Mouse (Mus musculus): ENCODE measurements at regions not wholly inside any gene's neighbourhood (a gene's known extent, or its start where the extent isn't known, plus 50 kb on each side); places are given as distances from the start of the nearest gene placed in this dataset.

DNA sequence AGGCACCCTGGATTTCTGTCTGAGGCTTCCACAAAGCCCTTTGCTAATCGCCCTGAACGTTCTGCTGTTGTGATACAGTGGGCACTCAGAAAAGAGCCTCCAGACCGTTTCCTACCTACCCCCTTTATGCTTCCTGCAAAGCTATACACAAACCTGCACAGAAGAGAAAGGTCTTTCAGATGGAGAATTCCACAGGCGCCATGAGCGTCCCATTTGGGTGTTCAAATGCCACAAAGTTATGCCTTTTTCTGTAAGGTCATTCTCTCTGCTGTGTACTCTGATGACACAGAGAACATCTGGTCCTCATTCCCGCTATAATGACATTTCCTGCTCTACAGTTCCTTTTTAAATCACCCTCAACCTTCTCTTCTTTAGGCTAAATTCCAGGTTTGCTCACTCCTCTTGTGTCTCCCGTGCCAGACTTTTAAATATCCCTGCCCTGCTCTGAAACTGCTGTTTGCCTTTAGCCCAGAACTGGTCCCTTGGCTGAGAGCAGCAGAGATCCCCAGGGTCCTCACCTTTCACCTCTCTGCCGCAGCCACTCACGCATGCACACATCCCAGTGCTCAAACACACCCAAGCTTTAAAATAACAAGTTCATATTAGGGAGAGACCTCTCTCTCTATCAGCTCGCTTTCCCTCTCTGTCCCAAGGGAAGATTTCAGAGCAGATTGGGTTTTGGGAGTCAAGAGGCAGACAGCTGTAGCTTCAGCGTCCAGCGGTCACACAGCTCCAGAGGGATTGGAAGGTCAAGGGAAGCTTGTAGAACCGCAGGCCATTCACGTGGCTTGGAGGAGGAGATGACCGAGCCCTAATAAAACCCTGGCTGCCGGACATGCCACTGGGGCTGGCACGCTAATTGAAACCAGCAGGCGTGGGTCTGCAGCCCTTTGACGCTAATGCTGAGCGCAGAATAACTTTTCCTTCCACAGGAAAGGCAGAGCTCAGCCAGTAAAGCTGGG is 543.9 kb downstream of the Gja1 start:
- no peak for TF ChIP-seq POLR2A (IDR thresholded peaks at IDR 0.05; ENCODE audit: insufficient read depth, low read depth, low read length)
- no peak for TF ChIP-seq CTCF (IDR thresholded peaks at IDR 0.05; ENCODE audit: insufficient read depth, low read depth, low read length)

All from olfactory bulb, adult 2 months (tissue).